Mouse (Mus musculus) heart, postnatal 4 days (tissue): ENCODE results near the gene Picalm. TPM values are rescaled to one million over a fixed set of nuclear protein-coding genes. Genes with fewer than 3 reads are reported as not detected.
"Not testable (repeated sequence)": the region's sequence is repeated elsewhere in the genome, so short reads cannot be mapped to it uniquely, and the experiment has no call there.

Experiments
- DNase-seq: peaks from one replicate; pipeline ENCODE4 v3.0.0; 2021
- total RNA-seq, 2 experiments: library from RNA; stranded (reverse); gene quantifications; 2 replicates each; pipeline ENCODE4 v1.2.3; 2021

The Picalm gene
- total RNA-seq, 2 experiments from 2014 or later: 274 to 301 TPM

- DNase-seq: no peak
Measured at GRCm38 (mm10) chr7:90132322-90132721, 2.3 kb downstream of the Picalm start.

GRCm38 (mm10) chr7:90136736-90137135 lies 6.7 kb downstream of the Picalm start:
- no peak for DNase-seq

GRCm38 (mm10) chr7:90138359-90138758 lies 8.3 kb downstream of the Picalm start:
- no peak for DNase-seq

GRCm38 (mm10) chr7:90140290-90140689 lies 10.3 kb downstream of the Picalm start:
- DNase-seq: no peak

- DNase-seq: no peak
Measured at GRCm38 (mm10) chr7:90144275-90144674, 14.3 kb downstream of the Picalm start.

GRCm38 (mm10) chr7:90144971-90145370 lies 15.0 kb downstream of the Picalm start:
- DNase-seq: no peak

- DNase-seq: no peak
Measured at GRCm38 (mm10) chr7:90145376-90145775, 15.4 kb downstream of the Picalm start.

GRCm38 (mm10) chr7:90145897-90146296 lies 15.9 kb downstream of the Picalm start:
- DNase-seq: no peak

GRCm38 (mm10) chr7:90146321-90146720 lies 16.3 kb downstream of the Picalm start:
- DNase-seq: no peak

GRCm38 (mm10) chr7:90148023-90148422 lies 18.0 kb downstream of the Picalm start:
- no peak for DNase-seq

- DNase-seq: no peak
Measured at GRCm38 (mm10) chr7:90148516-90148915, 18.5 kb downstream of the Picalm start.

GRCm38 (mm10) chr7:90150311-90150710 lies 20.3 kb downstream of the Picalm start:
- DNase-seq: peak; percentile 70

GRCm38 (mm10) chr7:90158034-90158433 lies 28.0 kb downstream of the Picalm start:
- DNase-seq: no peak

- no peak for DNase-seq
Measured at GRCm38 (mm10) chr7:90160598-90160997, 30.6 kb downstream of the Picalm start.

GRCm38 (mm10) chr7:90164276-90164675 lies 34.3 kb downstream of the Picalm start:
- no peak for DNase-seq

- no peak for DNase-seq
Measured at GRCm38 (mm10) chr7:90165970-90166369, 36.0 kb downstream of the Picalm start.

GRCm38 (mm10) chr7:90167777-90168176 lies 37.8 kb downstream of the Picalm start:
- DNase-seq: not testable (repeated sequence)

- DNase-seq: no peak
Measured at GRCm38 (mm10) chr7:90173778-90174177, 43.8 kb downstream of the Picalm start.

GRCm38 (mm10) chr7:90175576-90175975 lies 45.6 kb downstream of the Picalm start:
- DNase-seq: no peak

GRCm38 (mm10) chr7:90180635-90181034 lies 50.6 kb downstream of the Picalm start:
- no peak for DNase-seq

- DNase-seq: no peak
Measured at GRCm38 (mm10) chr7:90200251-90200650, 70.2 kb downstream of the Picalm start.

GRCm38 (mm10) chr7:90201877-90202465 lies 72.0 kb downstream of the Picalm start:
- DNase-seq: no peak

GRCm38 (mm10) chr7:90203914-90204313 lies 73.9 kb downstream of the Picalm start:
- DNase-seq: no peak

GRCm38 (mm10) chr7:90210116-90210515 lies 80.1 kb downstream of the Picalm start:
- DNase-seq: no peak

- no peak for DNase-seq
Measured at GRCm38 (mm10) chr7:90210947-90211346, 80.9 kb downstream of the Picalm start.
